Mouse (Mus musculus) hindbrain, embryonic 15.5 days (tissue): Measurements from ENCODE around the gene Gm14862. TPM values are rescaled to one million over a fixed set of nuclear protein-coding genes. Genes with fewer than 3 reads are reported as not detected.

Source experiments
- ATAC-seq: fragments of 200-750 bp; cut with Nextera tagmentation; 2 replicates; pipeline ENCODE4 v1.8.0; 2017; ENCODE audit warnings: low read depth, moderate number of reproducible peaks, moderate TSS enrichment; ENCODE audit not compliant: low FRiP score
- H3K27ac ChIP-seq: fragments of 300-500 bp; sonication (generic); replicated peaks from 2 replicates; pipeline ENCODE4 v1.5.1; 2015; ENCODE audit warnings: mild to moderate bottlenecking, inconsistent platforms
- H3K27me3 ChIP-seq: fragments of 300-500 bp; sonication (generic); 2 replicates; pipeline ENCODE4 v1.6.1; 2015; ENCODE audit warnings: control low read depth, inconsistent platforms
- H3K36me3 ChIP-seq: fragments of 300-500 bp; sonication (generic); 2 replicates; pipeline ENCODE4 v1.6.1; 2015; ENCODE audit warnings: control low read depth, inconsistent platforms
- H3K4me1 ChIP-seq: fragments of 300-500 bp; sonication (generic); replicated peaks from 2 replicates; pipeline ENCODE4 v1.6.1; 2015; ENCODE audit warnings: control low read depth, inconsistent platforms
- H3K4me2 ChIP-seq: fragments of 300-500 bp; sonication (generic); 2 replicates; pipeline ENCODE4 v1.6.1; 2015; ENCODE audit warnings: moderate library complexity, mild to moderate bottlenecking, inconsistent platforms
- H3K4me3 ChIP-seq: fragments of 300-500 bp; sonication (generic); 2 replicates; pipeline ENCODE4 v1.5.1; 2015; ENCODE audit warnings: mild to moderate bottlenecking, inconsistent platforms
- H3K9ac ChIP-seq: fragments of 300-500 bp; sonication (generic); 2 replicates; pipeline ENCODE4 v1.6.1; 2015; ENCODE audit warnings: inconsistent platforms
- H3K9me3 ChIP-seq: fragments of 300-500 bp; sonication (generic); 2 replicates; pipeline ENCODE4 v1.6.1; 2016; ENCODE audit warnings: control low read depth, inconsistent platforms
- WGBS: fragments of 180-500 bp; shearing (Covaris S2); methylation state at CpG from one replicate; pipeline ENCODE4 v1.1.7; 2015; 5-methylcytosine and 5-hydroxymethylcytosine counted together
- polyA plus RNA-seq: library from polyadenylated mRNA; unstranded; fragments of >200 nt; fragmentation: Nextera tagmentation; extraction: Ambion mirVana; gene quantifications from 2 replicates; pipeline ENCODE4 v1.2.1, GENCODE M21; 2015

Gene Gm14862
- polyA plus RNA-seq, 1 experiment from 2014 or later = not detected

DNA sequence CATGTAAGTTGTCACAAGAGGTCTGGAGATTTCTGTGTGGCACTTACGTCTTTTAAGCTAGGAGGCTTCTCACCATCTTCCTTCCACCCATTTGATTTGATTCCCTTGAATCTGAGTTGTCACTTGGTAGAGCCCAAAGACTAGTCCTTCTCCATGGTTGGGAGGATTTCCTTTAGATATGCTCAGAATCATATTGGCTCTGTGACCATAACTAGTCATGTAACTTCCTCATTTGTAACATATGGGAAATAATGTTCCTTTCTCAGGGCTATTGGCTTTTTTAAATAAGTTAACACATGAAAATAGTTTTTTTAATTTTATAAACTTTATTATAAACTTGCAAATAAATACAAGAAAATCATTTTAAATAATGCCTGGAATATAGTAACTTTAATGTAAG is 2.6 kb upstream of the Gm14862 start:
- Histone ChIP-seq H3K9ac (no peak overlapping the region), H3K9me3 (no peaks in the 10 kb centered on the region), H3K27me3 (no peaks in the 10 kb centered on the region), H3K36me3 (no peaks in the 10 kb centered on the region), H3K27ac (no peak overlapping the region), H3K4me3 (no peak overlapping the region), H3K4me2 (no peak overlapping the region), H3K4me1 (no peaks in the 10 kb centered on the region)
- no peak for ATAC-seq
- 78% methylated on average over 1 of the region's 1 CpGs for WGBS

DNA sequence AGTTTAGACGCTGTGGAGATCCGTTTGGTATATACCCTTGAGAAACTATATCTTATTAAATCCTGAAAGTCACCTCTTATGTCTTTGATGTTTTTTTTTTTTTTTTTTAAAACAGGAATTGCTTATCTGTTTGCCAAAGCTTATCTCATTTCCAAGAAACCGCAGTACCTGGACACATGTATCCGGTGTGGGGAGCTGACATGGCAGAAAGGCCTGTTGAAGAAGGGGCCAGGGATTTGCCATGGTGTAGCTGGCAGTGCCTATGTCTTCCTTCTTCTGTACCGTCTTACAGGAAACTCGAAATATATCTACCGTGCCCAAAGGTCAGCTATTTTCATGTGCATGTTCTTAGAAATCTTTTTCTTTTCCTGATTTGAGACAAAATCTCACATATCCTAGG is 1.1 kb upstream of the Gm14862 start:
- WGBS = 96% methylated on average over 7 of the region's 7 CpGs
- no peak overlapping the region for H3K27ac ChIP-seq
- no peak overlapping the region for H3K4me2 ChIP-seq
- no peaks in the 10 kb centered on the region for H3K27me3 ChIP-seq
- H3K9ac ChIP-seq = no peak overlapping the region
- no peak for ATAC-seq
- no peaks in the 10 kb centered on the region for H3K9me3 ChIP-seq
- H3K4me3 ChIP-seq = no peak overlapping the region
- no peaks in the 10 kb centered on the region for H3K4me1 ChIP-seq
- H3K36me3 ChIP-seq = no peaks in the 10 kb centered on the region

DNA sequence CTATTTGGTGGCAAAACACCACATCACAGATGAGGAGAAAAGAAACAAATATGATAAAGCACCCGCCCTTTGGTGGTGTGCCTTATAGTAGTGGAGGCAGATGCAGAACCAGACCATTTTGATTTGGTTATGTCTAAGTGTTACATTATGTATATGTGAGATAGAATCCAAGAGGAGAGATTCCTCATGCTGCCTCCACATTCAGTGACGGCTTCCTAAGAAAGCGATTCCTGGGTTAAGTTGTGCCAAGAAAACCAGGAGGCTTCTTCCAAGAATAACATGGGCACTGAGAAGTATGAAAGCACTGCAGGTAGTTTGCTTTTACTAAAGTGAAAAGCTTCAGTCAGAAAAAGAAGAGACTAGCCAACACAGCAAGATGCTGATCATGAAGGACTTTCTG is 1.8 kb downstream of the Gm14862 start:
- H3K9me3 ChIP-seq = no peaks in the 10 kb centered on the region
- no peak overlapping the region for H3K4me2 ChIP-seq
- no peak for ATAC-seq
- no peaks in the 10 kb centered on the region for H3K4me1 ChIP-seq
- no peaks in the 10 kb centered on the region for H3K27me3 ChIP-seq
- H3K9ac ChIP-seq = no peak overlapping the region
- no peak overlapping the region for H3K4me3 ChIP-seq
- H3K27ac ChIP-seq = no peak overlapping the region
- 95% methylated on average over 3 of the region's 3 CpGs for WGBS
- no peaks in the 10 kb centered on the region for H3K36me3 ChIP-seq

DNA sequence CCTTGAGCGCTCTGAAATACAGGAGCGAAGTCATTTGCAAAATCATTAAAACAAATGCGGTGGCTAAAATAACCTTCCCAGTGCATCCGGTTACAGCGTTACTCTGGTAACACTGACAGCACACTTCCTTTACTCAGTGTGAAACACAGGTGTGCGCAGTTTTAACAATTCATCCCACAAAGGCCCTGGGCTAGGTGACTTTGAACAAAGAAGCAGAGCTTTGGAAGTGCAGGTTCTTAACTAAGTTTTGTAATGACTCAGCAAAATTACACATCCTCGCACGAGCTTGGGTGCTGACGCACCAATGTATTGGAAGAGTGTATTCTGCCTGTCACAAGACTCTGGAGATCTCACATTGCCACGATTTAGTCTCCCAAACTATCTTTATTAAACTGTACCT is 2.7 kb downstream of the Gm14862 start:
- H3K36me3 ChIP-seq = no peaks in the 10 kb centered on the region
- H3K9ac ChIP-seq = no peak overlapping the region
- H3K27ac ChIP-seq = no peak overlapping the region
- 81% methylated on average over 10 of the region's 10 CpGs for WGBS
- H3K9me3 ChIP-seq = no peaks in the 10 kb centered on the region
- H3K4me3 ChIP-seq = no peak overlapping the region
- no peaks in the 10 kb centered on the region for H3K27me3 ChIP-seq
- H3K4me2 ChIP-seq = no peak overlapping the region
- no peak for ATAC-seq
- no peaks in the 10 kb centered on the region for H3K4me1 ChIP-seq

DNA sequence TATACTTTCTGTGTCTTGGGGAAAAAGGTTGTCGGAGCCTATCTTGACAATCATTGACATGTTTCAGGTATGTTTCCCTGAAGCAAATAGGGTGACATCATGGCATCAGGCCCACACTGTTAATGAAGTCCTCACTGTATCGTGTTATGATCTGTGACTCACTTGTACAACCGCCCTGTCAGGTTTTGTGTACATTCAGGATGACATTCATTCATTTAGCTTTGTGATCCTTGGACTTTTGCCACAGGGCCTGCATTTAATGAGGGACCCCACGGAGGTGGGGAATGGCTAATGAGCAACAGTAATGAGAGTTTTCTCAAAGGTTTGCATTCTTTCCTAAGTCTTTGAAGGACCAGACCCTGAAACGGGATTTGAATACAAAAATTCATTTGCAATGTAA is 7.8 kb downstream of the Gm14862 start:
- no peaks in the 10 kb centered on the region for H3K9me3 ChIP-seq
- no peak for ATAC-seq
- H3K4me2 ChIP-seq = no peak overlapping the region
- H3K36me3 ChIP-seq = no peaks in the 10 kb centered on the region
- 37% methylated on average over 5 of the region's 5 CpGs for WGBS
- H3K4me1 ChIP-seq = no peaks in the 10 kb centered on the region
- no peaks in the 10 kb centered on the region for H3K27me3 ChIP-seq
- no peak overlapping the region for H3K27ac ChIP-seq
- H3K9ac ChIP-seq = no peak overlapping the region
- H3K4me3 ChIP-seq = no peak overlapping the region

DNA sequence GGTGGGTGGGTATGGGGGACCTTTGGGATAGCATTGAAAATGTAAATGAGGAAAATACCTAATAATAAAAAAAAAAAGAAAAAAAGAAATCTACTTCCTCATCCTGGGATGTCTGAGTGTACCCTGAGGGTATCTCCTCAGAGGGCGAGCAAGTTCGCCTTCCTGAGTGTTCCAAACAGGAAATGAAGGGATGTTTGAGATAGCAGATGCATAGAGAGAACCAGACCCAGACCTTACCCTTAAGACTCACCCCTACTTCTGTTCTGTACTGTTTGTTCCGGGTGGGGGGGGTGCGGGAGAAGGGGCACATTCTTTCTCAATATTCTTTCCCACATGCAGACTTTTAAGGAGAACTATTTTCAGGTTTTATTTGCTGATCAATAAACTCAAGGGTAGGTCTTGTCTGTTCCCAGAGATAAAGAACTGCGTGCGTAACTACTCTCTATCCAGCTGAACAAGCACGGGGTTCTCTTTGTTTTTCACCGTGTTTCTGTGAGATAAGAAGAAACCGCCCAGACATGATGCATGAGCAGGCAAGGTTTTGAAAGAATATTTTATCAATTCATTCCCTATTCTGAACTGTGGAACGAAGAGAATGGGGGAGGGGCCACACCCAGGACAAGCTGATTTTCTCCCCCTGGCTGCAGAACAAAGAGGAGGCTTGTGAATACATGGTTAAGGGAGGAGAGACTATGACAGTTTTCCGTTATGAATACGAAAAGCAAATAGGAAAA is 11.9 kb downstream of the Gm14862 start:
- peak; percentile 44; the same call in 1 of the 2 replicates for ATAC-seq

DNA sequence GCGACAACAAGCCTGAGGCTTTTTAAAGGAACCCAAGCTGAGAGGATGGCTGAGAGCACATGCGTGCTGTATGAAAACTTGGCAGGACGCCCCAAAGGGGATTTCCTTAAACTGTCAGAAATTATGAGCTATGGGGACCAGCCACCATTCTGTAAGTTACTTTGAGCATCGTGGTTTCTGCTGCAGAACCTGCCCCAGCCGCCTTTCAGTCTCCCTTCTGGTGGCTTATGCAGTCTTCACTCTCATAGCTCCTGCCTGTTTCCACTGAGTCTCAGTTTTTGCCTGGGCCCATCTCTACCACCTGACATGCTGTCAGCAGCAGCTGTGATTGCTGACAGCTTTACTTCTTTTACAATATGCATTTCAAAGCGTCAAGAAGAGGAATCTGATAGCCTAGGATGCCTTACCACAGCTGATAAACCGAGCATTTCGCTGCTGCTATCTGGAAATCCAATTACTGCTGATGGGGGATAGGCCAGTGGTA is 13.3 kb downstream of the Gm14862 start:
- ATAC-seq = peak; percentile 59
- Histone ChIP-seq H3K36me3 (no peaks in the 10 kb centered on the region), H3K27ac (no peak overlapping the region), H3K9me3 (no peaks in the 10 kb centered on the region), H3K4me2 (no peak overlapping the region), H3K27me3 (no peaks in the 10 kb centered on the region), H3K4me3 (no peak overlapping the region), H3K4me1 (no peaks in the 10 kb centered on the region), H3K9ac (no peak overlapping the region)
- 50% methylated on average over 8 of the region's 8 CpGs for WGBS

More for the DNA sequence above, 11.9 kb downstream of the Gm14862 start:
- WGBS = 63% methylated on average over 12 of the region's 12 CpGs
- Histone ChIP-seq H3K36me3 (no peaks in the 10 kb centered on the region), H3K27ac (no peak overlapping the region), H3K4me1 (no peaks in the 10 kb centered on the region), H3K27me3 (no peaks in the 10 kb centered on the region), H3K4me2 (no peak overlapping the region), H3K4me3 (no peak overlapping the region), H3K9ac (no peak overlapping the region), H3K9me3 (no peaks in the 10 kb centered on the region)

DNA sequence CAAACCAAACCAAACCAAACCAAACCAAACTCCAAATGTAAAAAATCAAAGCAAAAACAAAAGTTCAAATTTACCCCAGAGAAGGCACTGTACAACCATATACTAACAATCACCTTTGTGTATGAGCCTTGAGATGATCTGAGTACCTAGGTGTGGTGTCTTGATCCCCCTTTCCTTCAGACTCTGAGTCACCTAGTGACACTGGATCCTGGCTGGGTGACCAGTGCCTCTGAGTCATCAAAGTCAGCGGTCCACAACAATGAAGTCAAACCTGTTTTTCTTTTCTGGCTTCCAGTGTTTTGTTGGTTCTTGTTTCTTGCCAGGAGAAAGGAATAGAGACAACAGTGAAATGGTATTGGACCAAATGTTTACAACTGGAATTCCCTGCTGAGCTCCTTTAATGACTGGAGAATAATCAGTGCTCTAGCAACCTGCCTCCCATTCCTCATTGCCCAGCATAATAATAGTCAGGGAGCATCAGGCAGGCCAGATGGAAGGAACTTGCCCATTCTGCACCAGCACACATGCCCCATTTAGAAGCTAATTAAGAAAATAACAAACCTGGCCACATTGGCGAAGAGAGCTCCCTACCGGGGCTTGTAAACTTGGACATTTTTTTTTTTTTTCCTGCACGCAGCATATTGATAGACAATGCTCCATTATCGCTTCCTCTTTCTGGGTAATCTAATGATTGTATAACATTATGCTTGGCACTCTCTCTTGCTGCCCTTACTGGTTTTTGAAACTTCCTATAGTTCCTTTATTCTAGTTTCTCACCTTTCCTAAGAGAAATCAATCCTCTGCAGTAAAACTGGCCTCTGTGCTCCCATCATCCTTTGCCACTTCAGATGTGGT is 15.7 kb downstream of the Gm14862 start:
- Histone ChIP-seq H3K36me3 (no peaks in the 10 kb centered on the region), H3K9ac (no peak overlapping the region), H3K4me2 (no peak overlapping the region), H3K4me1 (no peaks in the 10 kb centered on the region), H3K27ac (no peak overlapping the region), H3K4me3 (no peak overlapping the region), H3K9me3 (no peaks in the 10 kb centered on the region), H3K27me3 (no peaks in the 10 kb centered on the region)
- no peak for ATAC-seq
- WGBS = 67% methylated on average over 5 of the region's 5 CpGs

DNA sequence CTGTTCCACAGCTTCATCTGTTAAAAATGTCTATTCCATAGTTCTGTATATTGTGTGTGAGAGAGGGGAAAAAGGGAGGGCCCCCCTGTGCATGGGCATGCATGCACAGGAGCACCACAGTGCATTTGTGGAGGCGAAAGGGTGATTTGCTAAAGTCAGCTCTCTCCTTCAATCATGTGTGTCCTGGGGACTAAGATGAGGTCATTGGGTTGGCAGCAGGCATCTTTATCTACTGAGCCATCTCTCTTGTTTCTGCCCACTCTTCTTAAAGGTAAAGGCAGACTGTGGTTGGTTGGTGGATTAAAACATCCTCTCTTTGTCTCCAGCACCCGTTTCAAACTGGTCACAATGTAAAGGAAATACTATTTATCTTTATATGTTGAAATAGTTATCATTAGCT is 29.6 kb downstream of the Gm14862 start:
- Histone ChIP-seq H3K4me3 (no peak overlapping the region), H3K36me3 (no peaks in the 10 kb centered on the region), H3K4me2 (no peak overlapping the region), H3K27ac (no peak overlapping the region), H3K9me3 (no peaks in the 10 kb centered on the region), H3K9ac (no peak overlapping the region), H3K4me1 (no peaks in the 10 kb centered on the region), H3K27me3 (no peaks in the 10 kb centered on the region)
- no peak for ATAC-seq
- WGBS = 79% methylated on average over 2 of the region's 2 CpGs

DNA sequence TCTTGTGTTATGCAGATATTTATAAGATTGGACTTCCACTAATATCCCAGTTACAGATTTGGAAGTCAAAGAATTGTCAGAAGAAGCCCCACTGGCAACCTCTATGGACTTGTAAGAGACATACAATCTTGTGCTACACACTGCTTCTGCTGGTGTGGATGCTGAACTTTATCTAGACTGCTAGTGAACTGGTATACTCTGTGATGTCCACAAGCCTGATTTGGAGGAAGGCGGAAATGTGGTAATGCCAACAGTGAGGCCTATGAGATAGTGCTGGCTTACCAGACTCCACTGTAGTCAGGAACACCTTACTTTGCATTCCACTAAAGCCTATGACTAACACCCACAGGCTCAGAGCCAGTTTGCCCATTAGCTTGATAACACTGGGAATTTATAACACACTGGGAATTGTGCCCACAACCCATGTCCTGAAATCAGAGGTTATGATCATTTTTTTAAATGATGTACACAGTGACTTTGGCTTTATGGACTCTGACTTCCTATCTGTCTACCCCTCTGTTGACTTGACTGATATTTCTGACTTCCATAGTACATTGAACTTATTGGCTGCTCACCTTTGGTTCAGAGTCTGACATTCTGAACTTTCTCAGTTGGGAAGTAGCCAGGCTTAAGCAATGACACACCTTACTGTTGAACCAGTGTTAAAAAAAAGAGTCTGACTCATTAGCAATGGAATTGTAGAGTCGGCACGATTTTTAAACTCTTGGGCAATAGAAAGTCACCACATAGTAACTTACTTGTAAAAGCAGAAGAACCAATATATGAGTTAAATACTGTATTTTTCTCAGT is 34.1 kb downstream of the Gm14862 start:
- no peak overlapping the region for H3K4me3 ChIP-seq
- H3K36me3 ChIP-seq = no peaks in the 10 kb centered on the region
- no peak overlapping the region for H3K27ac ChIP-seq
- ATAC-seq = no peak
- 93% methylated on average over 3 of the region's 3 CpGs for WGBS
- no peaks in the 10 kb centered on the region for H3K9me3 ChIP-seq
- H3K4me1 ChIP-seq = no peaks in the 10 kb centered on the region
- no peaks in the 10 kb centered on the region for H3K27me3 ChIP-seq
- H3K4me2 ChIP-seq = no peak overlapping the region
- no peak overlapping the region for H3K9ac ChIP-seq

DNA sequence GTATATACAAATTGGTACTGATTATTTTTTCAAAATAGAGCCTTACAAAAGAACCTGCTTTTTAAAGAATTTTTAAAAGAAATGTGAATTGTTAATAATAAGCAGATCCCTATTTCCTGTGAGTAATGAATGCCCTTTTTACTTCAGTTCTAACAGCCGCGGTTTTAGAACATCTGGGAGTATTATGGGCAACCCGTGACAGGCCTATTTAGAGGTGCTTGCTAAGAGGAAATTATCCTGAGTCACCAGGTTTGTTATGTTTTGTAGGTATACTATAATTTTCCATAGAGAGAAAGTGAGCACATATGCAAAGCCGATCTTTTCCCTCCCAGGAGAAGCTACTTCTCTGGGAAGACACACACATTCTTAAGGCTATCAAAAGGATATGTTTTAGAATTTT is 35.0 kb downstream of the Gm14862 start:
- no peaks in the 10 kb centered on the region for H3K36me3 ChIP-seq
- H3K9me3 ChIP-seq = no peaks in the 10 kb centered on the region
- no peak overlapping the region for H3K4me3 ChIP-seq
- no peak overlapping the region for H3K4me2 ChIP-seq
- H3K4me1 ChIP-seq = no peaks in the 10 kb centered on the region
- no peak for ATAC-seq
- no peaks in the 10 kb centered on the region for H3K27me3 ChIP-seq
- no peak overlapping the region for H3K9ac ChIP-seq
- no peak overlapping the region for H3K27ac ChIP-seq
- WGBS = 88% methylated on average over 4 of the region's 4 CpGs

DNA sequence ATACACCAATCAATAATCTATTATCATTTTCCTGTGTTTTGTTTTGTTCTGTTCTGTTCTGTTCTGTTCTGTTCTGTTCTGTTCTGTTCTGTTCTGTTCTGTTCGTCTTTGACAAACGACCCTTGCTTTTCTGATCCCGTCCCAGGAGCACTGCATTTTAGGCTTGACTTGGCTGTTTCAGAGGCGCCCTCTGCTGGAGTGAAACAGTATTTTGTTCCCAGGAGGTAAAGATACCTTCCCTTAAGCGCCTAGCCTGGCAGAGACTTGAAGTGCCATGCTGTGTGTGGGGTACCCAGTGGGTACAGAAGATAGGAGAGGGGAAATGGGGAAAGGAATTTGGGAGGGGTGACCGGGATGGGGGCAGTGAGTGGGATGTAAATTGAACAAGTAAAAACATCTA is 35.5 kb downstream of the Gm14862 start:
- no peaks in the 10 kb centered on the region for H3K9me3 ChIP-seq
- H3K9ac ChIP-seq = no peak overlapping the region
- H3K27ac ChIP-seq = no peak overlapping the region
- H3K36me3 ChIP-seq = no peaks in the 10 kb centered on the region
- ATAC-seq = no peak
- no peak overlapping the region for H3K4me3 ChIP-seq
- no peaks in the 10 kb centered on the region for H3K4me1 ChIP-seq
- WGBS = 24% methylated on average over 6 of the region's 6 CpGs
- no peak overlapping the region for H3K4me2 ChIP-seq
- H3K27me3 ChIP-seq = no peaks in the 10 kb centered on the region
